Mouse (Mus musculus) layer of hippocampus, postnatal 14 days (tissue): ENCODE results near the gene E030025P04Rik. TPM values are rescaled to one million over a fixed set of nuclear protein-coding genes. Genes with fewer than 3 reads are reported as not detected.

ENCODE experiments used
- DNase-seq, 2 experiments: peaks; one replicate each; pipeline ENCODE4 v3.0.0; 2021 to 2022; ENCODE audit warnings: low spot score in 2 of 2, mixed read lengths in 1 of 2
- long read RNA-seq, 2 experiments: library from polyadenylated mRNA; stranded (forward); transcript quantifications; one replicate each; pipeline ENCODE4 v2.0.0; 2021
- total RNA-seq, 2 experiments: library from RNA; stranded (reverse); gene quantifications; 2 replicates each; pipeline ENCODE4 v1.2.3; 2021

Gene E030025P04Rik
- not detected for total RNA-seq
- long read RNA-seq, experiment 1, partial matches to known transcripts, result 0 of 2 reads
- long read RNA-seq, experiment 1, other reads (novel, unspliced or antisense), result 0 of 2 reads
- long read RNA-seq, experiment 2, result 0 reads

- DNase-seq, result no peak
These were observed at the start of gene E030025P04Rik for GRCm38 (mm10) chr11:109144236-109144635. TSS of gene E030025P04Rik (minus strand) at chr11:109144369.

GRCm38 (mm10) chr11:109192673-109193557, 48.7 kb upstream of the E030025P04Rik start:
- DNase-seq, result peak; percentile 69 to 74

DNA sequence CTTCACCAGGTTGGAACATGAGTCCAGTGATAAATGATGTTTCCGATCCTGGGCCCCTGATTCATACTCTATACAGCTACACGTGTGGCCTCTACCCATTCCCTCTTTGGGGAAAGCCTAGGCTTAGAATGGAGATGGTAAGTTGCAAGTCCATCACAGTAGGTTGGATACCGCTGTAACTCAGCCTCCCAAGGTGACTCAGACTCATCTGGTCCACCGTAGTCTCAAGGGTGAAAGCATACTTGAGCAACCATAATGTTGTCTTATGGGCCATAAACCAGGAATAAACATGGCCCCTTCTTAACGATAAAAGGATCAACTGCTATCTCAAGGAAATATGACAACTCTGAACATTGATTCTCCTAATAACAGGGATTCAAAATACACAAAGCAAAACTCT, 44.1 kb upstream of the E030025P04Rik start:
- no peak for DNase-seq

GRCm38 (mm10) chr11:109187631-109188184, 43.5 kb upstream of the E030025P04Rik start:
- DNase-seq, result no peak

GRCm38 (mm10) chr11:109181118-109181517, 36.9 kb upstream of the E030025P04Rik start:
- no peak for DNase-seq

GRCm38 (mm10) chr11:109180290-109180689, 36.1 kb upstream of the E030025P04Rik start:
- DNase-seq, result no peak

GRCm38 (mm10) chr11:109178788-109179518, 34.8 kb upstream of the E030025P04Rik start:
- peak; percentile 56 to 69 for DNase-seq

DNA sequence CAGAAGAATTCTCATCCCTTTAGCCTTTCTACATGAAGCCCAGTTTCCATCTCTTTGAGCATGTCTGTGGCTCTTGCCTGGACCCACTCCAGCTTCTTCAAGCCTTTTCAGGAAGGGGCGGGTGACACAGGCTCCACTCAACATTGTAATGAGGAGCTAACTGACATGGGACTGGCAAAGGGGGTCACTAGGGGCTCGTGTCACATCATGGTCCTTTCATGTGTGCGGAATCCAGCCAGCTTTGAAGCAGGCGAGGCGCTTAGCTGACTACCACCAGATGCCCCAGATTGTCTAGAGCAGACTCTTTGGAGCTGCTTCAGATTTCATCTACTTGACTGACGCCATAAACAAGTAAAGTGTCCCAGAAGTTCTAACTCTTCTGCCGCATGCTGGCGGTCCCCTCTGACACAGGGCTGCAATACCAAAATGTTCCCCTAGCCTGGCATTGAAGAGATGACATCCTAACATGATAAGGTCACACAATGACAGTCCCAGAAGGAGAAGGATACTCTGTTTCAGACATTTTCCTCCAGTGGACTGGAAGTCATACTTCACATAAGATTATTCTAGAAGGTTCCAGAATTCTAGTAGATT, 31.3 kb upstream of the E030025P04Rik start:
- DNase-seq, result no peak

GRCm38 (mm10) chr11:109172224-109172623, 28.1 kb upstream of the E030025P04Rik start:
- no peak for DNase-seq

GRCm38 (mm10) chr11:109170771-109171170, 26.6 kb upstream of the E030025P04Rik start:
- DNase-seq, result no peak

DNA sequence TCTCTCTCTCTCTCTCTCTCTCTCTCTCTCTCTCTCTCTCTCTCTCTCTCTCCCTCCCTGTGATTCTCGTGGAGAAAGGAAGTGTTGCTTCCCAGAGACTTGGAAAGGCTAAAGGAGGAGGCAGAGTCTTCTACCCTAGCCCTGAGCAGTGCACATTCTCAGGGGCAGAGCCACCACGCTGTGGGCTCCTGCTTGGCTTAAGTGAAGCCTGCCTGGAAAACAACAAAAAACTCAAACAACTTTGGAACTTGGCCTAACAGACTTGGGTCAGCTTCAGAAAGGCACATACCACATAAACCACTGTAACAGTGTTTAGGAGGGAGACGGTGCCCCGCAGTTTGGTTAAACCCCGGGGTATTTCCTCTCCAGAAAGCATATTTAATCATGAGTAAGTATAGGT, 13.5 kb upstream of the E030025P04Rik start:
- DNase-seq, result no peak

DNA sequence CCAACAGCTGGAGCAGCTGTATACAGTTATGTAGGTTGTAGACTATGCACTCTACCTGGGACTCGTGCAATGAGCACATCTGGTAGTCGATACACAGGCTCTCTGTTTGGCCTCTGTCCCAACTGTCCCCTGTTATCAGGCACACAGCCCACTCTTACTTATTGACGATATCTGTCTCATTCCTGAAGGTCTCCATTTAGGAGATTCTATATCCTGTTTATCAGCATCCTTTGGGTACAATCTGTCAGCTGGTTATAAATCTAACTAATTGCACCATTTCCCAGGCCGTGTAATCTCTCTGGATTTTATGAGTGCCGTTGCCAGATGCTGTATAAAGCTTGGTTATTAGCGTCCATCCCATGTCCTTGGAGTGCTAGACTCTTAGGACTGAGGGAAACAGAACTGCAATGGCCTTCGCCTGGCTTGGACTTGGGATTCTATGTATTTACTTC, 747 bp upstream of the E030025P04Rik start:
- DNase-seq, result no peak

DNA sequence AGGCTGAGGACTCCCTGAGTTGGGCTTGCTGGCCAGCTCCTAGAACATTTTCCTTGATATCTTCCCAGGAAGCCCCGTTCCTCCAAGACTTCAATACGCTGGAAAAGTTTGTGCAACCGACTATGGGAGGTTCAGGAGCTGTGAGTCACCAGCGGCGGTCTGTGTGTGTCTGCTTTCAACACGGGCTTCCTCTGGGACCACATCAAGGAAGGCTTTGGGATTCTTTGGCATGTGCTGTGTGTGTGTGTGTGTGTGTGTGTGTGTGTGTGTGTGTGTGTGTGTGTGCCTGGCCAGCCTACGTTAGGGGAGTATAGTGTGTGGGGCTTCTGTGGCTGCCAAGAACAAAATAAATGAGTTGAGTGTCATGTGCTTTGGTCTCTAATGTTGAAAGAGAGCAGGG, 17.7 kb downstream of the E030025P04Rik start:
- no peak for DNase-seq

- DNase-seq, result peak; percentile 17 to 49
These were observed 18.7 kb downstream of the E030025P04Rik start for GRCm38 (mm10) chr11:109125451-109125850.

DNA sequence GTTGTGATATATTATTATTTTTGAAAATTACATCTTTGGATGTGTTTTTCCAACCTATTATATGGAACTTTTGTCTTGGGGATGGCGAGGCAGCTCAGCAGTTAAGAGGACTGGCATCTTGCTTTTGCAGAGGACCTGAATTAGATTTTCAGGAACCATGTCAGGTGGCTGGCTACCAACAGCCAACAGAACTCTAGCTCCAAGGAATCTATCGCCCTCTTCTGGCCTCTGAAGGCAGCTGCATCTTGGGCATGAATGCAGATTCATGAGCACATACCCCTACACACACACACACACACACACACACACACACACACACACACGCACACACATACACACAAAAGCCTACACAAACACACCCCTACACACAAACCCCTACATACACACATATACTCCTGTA, 19.9 kb downstream of the E030025P04Rik start:
- DNase-seq, result peak in 1 of 2 experiments; percentile 25

- no peak for DNase-seq
These were observed 34.3 kb downstream of the E030025P04Rik start for GRCm38 (mm10) chr11:109109826-109110346.

- DNase-seq, result no peak
These were observed 35.1 kb downstream of the E030025P04Rik start for GRCm38 (mm10) chr11:109109056-109109455.

DNA sequence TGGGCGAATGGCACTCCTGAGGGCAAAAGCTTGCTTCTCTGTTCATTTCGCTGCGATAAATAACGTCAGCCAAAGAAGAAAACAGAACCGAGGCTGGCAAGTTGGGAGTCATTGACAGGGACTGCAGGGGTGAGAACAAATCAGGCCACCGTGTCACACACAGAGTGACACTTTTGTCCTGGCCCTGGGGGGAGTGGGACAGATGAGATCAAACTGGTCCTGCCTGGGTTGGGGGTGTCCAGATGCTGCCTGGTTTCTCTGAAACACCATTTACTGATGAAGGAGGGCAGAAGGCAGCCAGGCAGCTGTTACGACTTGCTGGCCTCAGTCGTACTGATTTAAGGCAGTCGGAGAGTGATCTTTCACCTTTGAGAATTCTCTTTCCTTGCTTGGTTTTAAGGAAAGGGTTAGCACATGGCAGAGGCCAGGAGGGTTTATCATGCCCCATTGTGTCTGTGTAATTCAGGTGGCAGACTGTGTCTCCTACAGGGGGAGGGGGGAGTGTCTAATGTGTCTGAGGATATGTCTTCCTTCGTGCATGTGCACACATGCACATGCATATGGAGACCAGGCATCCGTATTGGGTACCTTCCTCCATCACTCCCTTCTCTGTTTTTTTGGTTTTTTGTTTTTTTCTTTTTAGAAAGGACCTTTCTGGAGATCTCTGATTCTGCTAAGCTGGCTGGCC, 36.5 kb downstream of the E030025P04Rik start:
- no peak for DNase-seq

DNA sequence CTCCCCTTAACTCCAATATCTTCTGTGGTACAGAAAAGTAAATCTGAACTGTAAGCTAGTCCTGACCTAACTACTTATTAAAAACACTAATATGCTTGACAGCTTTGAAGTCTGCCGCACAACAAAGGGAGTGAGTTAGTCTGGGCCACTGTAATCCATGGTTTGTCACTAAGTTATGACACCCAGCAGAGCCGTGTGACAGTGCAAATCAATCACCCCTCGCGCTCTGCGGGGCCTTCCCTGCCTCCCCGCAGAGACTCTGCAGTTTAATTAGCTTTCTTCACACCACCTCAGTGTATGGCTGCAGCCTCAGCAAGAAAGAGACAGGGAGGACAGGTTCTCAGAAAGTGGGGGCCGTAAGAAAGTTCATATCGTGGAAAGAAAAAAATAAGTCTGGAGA, 37.4 kb downstream of the E030025P04Rik start:
- no peak for DNase-seq

DNA sequence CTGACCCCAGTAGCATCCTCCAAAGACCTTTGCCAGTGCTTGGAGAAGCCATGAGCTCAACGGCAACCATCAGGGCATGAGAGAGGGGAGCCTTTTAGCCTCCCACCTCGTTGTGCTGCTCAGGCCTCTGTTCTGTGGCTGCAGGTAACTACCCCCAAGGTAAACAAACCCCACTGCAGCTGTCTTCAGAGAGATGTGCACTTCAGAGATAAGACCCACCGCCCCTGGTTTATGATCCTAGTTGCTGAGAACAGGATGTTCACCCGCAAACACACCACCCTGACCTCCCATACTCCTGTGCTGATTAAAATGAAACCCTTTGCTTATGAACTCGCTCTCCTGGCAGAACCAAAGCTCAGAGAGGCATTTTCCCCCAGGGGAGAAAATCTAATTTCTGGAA, 38.0 kb downstream of the E030025P04Rik start:
- no peak for DNase-seq
